Mouse (Mus musculus) hindlimb bud, embryonic 11.5 days (tissue): ENCODE measurements around the gene Itpr2.
"Not testable (repeated sequence)": the region's sequence is repeated elsewhere in the genome, so short reads cannot be mapped to it uniquely, and the experiment has no call there.

Experiments used
- DNase-seq: peaks from one replicate; pipeline ENCODE4 v3.0.0-alpha.2; 2012; ENCODE audit warnings: low read depth, low spot score; ENCODE audit errors: extremely low spot score

The Itpr2 gene

GRCm38 (mm10) chr6:146470378-146470777, 31.6 kb downstream of the Itpr2 start:
- DNase-seq = no peak

DNA sequence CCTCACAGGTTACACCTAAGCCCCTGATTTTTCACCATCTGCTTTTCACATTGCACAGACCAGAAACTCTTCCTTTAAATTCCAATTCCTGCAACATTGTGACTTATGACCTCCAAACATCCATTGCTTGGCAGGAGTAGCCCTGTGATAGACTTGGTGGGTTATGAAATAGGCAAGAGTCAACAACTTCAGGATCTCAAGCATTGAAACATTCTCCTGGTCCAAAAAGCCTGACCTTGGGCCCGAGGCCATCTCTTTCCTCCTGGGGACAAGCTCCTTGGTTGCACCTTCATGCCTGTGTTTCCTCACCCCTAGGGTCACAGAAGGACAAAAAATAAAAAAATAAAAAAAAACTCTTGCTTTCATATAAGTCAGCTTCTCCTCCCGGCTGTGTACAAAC, 32.1 kb downstream of the Itpr2 start:
- no peak for DNase-seq

DNA sequence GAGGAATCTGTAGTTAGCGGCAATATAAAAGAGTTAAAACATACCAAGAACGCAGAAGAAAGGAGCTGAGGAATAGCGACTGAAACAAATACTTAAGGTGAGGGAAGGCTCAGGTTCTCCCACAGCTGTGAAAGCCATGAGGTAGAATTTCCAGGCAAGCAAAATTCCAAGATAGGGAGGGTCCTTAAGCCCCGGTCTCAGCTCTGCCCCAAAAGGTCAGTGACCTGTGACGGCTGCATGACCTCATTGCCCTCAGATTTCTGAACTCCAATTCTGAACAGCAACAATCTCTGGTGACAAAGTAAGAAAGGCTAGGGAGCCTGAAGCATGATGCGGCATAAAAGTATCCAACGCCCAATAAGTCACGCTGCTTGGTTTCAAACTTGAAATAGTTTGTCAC, 33.7 kb downstream of the Itpr2 start:
- no peak for DNase-seq

DNA sequence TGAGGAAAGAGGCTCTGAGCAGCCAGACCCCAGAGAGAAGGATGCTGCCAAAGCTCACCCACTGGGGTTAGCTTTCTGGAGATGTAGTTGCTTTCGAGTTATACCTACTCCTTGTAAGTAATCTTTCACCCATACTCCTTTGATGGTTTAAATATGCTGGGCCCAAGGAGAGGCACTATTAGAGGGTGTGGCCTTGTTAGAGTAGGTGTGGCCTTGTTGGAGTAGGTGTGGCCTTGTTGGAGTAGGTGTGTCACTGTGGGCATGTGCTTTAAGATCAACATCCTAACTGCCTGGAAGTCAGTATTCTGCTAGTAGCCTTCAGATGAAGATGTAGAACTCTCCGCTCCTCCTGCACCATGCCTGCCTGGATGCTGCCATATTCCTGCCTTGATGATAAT, 37.4 kb downstream of the Itpr2 start:
- not testable (repeated sequence) for DNase-seq

- DNase-seq = no peak
Measured at GRCm38 (mm10) chr6:146464014-146464644, 37.9 kb downstream of the Itpr2 start.

DNA sequence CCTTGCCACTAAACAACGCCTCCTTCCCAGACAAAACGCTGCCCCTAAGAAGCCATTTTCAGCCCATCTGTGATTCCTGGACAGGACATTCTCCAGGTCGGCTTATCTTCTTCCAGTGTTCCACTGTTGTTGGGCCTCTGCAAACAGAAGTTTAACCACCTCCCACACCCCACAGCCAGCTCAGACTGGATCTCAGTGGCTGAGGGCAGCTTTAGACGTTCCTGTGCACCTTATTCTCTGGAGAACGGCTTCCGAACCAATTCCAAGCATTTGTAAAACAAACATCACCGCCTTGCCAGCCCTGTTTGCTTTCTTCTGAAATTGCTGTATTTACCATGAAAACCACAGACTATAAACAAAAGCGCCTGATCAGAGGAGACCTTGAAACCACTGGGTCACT, 41.1 kb downstream of the Itpr2 start:
- DNase-seq = no peak

DNA sequence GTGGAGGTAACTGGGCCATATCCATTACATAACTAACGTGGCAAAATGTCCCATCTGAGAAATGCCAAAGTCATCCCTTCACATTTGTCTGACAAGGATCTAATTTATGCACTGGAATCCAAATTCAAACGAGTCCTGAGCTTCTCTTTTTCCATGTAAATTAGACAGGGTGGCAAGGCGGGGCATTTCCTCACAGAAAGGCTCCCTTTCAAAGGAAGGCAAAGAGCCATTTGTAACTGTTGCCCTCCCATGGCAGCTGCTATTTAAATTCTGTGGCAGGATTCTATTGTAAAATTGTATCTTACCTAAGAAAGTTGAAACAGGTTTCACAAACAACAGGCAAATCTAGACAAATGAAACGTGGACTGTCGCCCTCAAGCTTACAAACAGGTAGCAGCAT, 43.6 kb downstream of the Itpr2 start:
- DNase-seq = no peak

- DNase-seq = no peak
Measured at GRCm38 (mm10) chr6:146456741-146457140, 45.3 kb downstream of the Itpr2 start.

- no peak for DNase-seq
Measured at GRCm38 (mm10) chr6:146454520-146455511, 47.2 kb downstream of the Itpr2 start.

DNA sequence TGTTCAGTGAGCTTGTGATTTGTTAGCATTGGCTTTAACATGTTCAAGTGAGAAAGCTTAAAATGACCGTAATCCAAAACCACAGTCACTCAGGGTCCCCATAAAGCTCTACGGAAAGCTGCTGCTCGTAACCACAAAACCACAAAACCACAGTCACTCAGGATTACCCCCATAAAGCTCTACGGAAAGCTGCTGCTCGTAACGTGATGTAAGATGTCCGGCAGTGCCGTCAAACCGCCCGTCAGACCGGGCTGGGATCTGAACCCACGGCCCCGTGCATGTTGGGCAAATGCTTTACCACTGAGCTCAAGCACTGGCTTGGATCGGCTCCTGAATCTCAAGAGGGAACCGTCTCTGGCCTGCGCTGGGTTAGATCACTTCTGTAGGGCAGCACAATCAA, 49.5 kb downstream of the Itpr2 start:
- DNase-seq = no peak

- no peak for DNase-seq
Measured at GRCm38 (mm10) chr6:146446032-146446704, 55.9 kb downstream of the Itpr2 start.

DNA sequence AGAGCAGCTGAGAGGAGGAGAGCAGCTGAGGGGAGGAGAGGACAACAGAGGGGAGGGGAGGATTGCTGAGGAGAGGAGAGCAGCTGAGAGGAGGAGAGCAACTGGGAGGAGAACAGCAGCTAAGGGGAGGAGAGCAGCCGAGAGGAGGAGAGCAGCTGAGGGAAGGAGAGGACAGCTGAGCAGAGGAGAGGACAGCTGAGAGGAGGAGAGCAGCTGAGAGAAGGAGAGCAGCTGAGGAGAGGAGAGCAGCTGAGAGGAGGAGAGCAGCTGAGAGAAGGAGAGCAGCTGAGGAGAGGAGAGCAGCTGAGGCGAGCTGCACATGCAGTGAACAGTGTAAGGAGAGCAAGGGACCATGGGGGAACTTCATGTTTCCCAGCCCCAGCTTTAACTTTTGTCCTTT, 62.2 kb downstream of the Itpr2 start:
- DNase-seq = no peak

DNA sequence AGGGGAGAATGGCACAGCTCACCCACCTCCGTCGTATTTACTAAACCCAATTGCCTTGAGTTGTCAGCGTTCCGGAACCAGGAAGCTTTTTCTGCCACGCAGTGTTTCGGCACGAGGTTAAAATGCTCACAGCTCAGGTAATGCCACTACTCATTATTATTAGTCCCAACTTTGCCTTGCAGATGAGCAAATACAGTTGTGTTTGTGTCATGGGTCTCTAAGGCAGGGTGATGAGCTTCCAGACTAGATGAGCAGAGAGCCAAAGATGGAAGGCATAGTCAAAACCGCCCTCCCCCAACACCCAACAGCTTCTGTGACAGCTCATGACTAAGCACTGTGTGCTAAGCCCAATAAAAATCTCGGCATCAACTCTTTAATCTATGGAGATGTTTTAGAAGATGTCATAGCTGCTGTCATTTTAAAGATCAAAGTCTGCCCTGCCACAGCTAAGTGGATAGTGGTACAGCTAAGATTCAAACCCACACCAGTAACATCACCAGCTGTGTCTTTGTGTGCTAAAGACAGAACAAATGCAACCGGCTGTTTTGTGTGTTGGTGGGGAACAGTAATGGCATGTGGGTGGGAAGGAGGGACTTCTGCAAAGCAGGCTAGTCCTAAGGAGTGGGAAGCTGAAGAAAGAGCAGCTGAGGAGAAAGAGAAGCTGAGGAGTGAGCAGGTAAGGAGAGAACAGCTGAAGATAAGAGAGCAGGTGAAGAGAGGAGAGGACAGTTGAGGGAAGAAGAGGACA, 62.8 kb downstream of the Itpr2 start:
- no peak for DNase-seq

DNA sequence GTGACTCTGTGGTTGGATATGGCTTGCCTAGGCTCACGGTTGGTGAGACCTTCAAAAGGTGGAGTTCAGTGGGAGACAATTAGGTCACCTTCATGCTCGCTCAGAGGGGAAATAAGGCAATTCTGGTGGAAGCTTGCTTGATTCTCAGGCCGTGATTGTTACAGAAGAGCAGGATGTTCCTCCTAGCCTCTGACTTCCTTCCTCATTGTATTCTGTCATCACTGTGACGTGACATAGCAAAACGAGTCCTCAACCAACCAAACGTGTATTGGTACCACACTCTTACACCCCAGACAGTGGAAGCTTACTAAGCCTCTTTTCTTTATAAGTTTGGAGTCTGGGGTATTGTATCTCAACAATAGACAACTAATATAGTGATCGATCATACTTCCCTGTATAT, 64.0 kb downstream of the Itpr2 start:
- no peak for DNase-seq

- DNase-seq = no peak
Measured at GRCm38 (mm10) chr6:146436916-146437496, 65.0 kb downstream of the Itpr2 start.

DNA sequence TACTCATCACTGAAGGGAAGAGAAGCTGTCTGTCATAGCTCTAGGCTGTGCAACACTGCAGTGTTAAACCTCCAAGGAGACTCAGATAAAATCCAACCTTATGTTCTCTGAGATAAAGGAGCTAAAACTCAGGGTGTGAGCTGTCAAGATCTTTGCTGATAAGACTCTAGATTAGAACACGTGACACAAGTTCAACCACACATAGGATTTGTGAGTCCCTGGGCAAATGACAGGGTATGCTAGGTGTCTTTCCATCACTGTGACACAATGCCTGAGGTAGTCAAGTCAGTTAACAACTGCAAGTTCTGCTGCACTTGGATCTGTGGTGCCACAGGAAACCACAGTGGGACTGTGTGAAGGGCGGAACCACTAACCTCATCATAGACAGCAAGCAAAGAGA, 67.8 kb downstream of the Itpr2 start:
- DNase-seq = no peak

DNA sequence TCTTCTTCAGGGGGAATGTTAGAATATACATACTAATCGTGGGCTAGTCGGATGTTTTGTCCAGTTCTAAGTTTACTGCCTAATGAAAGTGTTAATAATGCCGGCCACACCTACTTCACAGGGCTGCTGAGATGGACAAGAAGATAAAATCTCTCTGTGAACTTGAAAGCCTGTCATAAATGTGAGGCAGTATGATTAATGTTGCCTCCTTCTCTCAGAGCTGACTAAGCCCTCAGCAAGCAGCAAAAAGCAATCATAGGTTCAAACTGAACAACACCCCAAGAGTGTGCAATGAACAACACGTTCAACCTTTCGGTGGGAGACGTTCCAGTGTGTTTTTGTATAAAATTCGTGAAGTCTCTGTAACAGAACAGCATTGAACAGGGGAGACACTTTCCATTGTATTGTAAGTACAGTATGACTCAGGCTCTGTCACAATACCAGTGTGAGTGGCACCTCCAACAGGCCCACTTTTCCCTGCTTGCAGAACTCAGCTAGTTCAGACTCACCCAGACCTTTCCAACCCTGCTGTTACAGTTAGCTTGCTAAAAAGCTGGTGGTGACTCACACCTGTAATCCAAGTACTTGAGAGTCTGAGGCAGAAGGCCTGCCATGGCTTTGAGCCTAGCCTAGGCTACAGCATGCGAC, 69.7 kb downstream of the Itpr2 start:
- no peak for DNase-seq

DNA sequence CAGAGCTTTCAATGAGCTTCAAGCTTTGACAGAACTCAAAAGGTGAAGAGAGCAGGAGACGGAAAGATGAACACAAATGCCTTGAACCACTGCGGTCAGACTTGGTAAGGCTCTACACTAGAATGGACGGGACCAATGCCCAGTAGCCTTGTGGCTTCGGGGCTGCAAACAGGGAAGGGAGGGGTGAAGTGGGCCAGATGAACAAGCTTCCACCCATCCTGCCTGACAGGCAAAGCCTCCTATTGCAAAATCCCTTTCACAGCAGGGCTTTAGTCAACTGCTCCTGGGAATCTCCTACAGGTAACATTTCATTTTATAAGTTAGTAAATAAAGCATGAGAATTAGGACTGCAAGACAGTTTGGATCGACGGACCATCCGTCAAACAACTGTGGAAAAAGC, 70.2 kb downstream of the Itpr2 start:
- DNase-seq = no peak

DNA sequence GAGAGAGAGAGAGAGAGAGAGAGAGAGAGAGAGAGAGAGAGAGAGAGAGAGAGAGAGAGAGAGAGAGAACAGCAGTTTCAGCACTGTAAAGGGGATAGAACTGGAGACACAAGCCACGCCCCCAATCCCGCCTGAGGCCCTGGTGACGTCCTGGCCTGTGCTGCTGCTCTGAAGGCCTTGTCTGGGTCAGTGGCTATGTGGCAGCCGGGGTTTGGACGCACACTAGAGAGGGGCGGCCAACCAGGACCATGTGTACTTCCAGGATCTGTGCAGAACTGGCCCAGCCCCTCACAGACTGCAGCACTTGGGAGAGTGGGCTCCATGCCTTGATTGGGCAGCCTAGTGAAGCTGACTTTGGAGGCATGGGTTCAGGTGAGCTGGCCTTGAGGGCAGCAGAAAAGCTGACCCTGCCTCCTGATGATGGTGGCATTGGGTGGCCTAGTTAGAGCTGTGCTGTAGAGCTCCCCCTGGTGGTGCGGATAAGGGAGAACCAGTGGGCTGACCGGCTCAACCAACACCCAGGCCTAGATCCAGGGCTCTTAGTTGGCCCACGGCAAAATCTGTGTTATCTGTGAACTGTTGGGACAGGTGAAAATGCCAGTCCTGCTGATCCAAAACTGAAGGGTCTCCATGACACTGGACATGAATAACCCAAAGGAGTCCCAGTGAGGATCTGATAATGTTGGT, 72.2 kb downstream of the Itpr2 start:
- DNase-seq = no peak

DNA sequence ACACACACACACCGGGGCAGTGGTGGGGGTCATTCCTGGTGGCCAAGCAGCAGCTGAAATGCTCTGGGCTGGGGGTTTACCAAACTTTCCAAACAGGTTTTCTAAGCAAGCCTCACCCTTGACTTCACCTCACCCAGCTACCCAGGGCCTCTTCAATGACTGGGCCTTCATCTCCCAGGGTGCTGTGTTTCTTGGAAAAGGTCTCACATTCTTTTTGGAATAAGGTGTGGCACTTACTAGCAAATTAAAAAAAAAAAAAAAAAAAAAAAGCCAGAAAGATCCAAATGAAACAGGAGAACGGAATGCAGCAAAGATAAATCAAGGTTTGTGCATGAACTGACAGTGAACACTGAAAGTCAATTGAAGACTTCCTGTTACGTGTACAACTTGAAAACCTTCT, 77.2 kb downstream of the Itpr2 start:
- no peak for DNase-seq
